Mouse (Mus musculus): Measurements from ENCODE around the gene Gp5.
"Not testable (repeated sequence)": the region's sequence is repeated elsewhere in the genome, so short reads cannot be mapped to it uniquely, and the experiment has no call there.

Gene Gp5

DNA sequence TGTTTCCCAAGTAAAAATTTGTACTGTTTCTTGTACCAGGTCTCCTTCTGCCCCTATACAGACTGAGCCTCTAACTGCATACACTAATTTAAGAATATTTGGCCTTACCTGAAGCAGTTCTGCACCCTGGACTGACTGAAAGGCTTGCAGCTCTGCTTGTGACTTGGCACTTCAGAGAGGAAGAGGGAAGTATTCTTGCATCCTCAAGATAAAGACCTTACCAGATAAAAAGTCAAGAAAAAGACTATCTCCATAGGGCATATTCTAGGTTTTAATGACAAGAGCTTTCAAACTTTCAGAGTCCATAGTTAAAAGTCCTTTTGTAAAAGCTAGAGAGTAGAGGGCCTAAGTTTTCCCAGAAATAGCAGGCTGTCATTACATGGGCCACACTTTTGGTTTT, at the start of gene Gp5:
Gene Gp5 (minus strand): TSS at position 133 of the 400 bp plus-strand sequence.
- no peak for DNase-seq (ENCODE audit: low spot score in 2 of 2)

DNA sequence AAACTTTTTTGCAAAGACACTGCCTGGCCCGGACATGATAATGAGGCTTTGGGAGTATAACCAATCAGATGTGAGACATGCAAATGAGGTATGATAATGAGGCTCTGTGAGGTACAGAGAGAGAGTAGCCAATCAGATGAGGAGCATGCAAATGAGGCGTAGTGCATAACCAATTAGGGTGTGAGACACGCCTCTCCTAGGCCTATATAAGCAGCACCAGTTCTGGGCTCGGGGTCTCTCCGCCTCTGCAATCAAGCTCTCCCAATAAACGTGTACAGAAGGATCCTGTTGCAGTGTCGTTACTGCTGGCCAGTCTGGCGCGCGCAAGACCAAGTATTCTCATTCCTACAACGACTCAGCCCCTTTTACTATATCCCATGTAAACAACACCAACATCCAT, 42.9 kb upstream of the Gp5 start:
- DNase-seq (ENCODE audit: low spot score in 2 of 2) = not testable (repeated sequence)

- DNase-seq (ENCODE audit: low spot score in 2 of 2) = no peak
Observed at GRCm38 (mm10) chr16:30314236-30314635, 3.7 kb upstream of the Gp5 start.

DNA sequence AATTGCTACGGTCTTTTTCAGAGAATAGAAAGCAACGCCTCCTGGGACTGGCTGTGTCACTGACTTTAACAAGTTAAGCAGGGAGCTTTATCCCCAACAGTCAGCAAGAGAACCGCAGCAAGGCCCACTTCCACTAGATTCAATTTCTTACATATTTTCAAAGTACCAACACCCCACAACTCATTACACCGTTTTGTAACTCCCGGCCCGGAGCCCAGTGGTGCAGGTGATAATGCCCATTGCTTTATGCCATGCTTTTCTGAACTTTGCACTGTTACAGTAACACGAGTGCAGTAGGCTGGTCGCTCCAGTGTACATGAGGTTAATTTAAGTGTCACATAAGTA, 436 bp downstream of the Gp5 start:
- DNase-seq (ENCODE audit: low spot score in 2 of 2) = no peak

- peak; percentile 18 to 23 for DNase-seq (ENCODE audit: low spot score in 2 of 2)
Observed at GRCm38 (mm10) chr16:30309395-30310170, 996 bp downstream of the Gp5 start.

DNA sequence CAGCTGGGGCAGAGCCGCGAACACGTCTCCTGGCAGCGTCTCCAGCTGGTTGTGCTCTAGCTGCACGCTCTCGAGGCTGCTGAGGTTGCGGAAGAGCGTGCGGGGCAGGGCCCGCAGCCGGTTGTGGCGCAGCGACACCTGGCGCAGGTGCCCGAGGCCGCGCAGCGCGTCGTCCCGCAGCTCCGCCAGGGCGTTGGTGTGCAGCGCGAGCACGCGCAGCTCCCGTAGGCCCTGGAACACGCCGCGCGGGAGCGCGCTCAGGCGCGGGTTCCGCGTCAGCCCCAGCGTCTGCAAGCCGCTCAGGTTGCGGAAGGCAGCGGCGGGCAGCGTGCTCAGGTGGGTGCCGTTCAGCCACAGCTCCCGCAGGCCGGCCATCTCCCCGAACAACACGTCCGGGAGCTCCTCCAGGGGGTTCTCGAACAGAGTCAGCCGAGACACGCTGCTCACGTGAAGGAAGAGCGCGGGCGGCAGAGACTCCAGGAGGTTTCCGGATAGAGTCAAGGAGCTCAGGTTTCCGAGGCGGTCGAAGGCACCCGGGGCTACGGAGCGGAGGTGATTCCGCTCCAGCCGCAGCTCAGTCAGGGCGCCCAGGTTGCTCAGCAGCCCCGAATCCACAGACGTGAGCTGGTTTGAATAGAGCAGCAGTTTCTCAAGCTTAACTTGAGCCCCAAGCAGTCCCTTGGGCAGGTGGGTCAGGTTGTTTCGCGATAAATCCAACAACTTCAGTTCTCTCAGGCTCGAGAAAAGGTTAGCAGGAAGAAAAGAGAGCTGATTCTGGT, 1.8 kb downstream of the Gp5 start:
- peak; percentile 65 to 71 for DNase-seq (ENCODE audit: low spot score in 2 of 2)

DNA sequence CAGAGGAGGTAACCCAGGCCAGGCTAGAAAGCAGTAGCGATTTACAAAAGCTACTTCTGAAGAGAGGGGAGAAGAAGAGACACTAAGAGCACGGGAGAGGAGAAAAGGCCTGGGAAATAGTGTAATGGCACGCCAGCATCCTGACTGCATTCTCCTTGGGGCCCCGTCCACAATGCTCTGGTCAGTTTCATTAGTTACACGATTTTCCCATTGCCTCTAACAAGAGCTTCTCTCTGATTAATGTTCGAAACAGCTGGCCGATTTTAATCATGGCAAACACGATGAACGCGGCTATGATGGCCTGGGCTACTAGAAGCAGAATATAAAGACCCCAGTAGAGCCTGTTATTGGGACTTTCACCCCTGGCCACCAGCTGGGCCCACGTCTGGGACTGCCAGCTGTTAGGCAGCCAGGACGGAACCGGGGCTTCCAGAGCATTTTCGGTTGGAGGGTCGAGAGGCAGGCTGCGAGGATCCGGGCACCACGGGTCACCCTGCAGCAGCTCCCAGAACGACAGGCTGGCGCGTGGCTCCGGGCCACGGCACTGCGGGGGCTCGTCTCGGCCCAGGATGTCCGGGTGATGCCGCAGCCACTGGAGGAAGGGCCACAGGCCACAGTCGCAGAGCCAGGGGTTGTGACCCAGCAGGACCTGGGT, 2.5 kb downstream of the Gp5 start:
- DNase-seq (ENCODE audit: low spot score in 2 of 2) = no peak

DNA sequence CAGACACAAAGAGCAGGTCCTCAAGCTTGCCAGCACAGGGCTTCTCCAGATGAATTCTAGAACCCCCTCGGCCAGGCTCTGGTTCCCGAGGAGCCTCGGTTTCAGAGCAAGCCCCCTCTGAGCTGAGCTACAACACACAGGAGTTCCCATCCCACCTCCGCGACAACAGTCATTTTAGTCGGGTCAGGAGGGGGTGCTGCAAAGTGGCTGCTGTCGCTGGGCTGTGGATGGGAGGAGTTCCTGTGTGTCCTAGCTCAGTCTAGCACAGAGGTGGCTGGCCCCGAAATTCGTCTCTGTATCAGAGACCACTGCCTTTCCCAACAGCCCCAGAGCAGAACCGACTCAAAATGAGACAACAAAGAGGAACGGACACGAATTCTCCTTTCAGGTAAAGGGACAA, 3.3 kb downstream of the Gp5 start:
- DNase-seq (ENCODE audit: low spot score in 2 of 2) = no peak

- DNase-seq (ENCODE audit: low spot score in 2 of 2) = no peak
Observed at GRCm38 (mm10) chr16:30306102-30306501, 4.5 kb downstream of the Gp5 start.

GRCm38 (mm10) chr16:30304236-30304635, 6.3 kb downstream of the Gp5 start:
- DNase-seq (ENCODE audit: low spot score in 2 of 2) = no peak

DNA sequence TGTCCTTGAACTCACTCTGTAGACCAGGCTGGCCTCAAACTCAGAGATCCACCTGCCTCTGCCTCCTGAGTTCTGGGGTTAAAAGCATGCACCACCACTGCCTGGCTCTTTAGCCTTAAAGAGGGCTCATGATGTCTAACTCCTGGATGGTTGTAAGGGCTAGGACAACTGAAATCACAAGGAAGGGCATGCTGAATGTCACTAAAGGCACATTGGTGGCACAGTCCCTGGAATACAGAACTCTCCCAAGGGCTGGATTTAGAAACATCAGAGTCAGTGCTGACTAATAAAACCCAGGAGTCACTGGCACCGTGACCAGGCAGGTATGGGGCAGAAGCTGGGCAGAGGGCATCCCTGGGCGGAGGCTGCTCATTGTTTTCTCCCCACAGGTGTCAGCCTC, 7.2 kb downstream of the Gp5 start:
- no peak for DNase-seq (ENCODE audit: low spot score in 2 of 2)

DNA sequence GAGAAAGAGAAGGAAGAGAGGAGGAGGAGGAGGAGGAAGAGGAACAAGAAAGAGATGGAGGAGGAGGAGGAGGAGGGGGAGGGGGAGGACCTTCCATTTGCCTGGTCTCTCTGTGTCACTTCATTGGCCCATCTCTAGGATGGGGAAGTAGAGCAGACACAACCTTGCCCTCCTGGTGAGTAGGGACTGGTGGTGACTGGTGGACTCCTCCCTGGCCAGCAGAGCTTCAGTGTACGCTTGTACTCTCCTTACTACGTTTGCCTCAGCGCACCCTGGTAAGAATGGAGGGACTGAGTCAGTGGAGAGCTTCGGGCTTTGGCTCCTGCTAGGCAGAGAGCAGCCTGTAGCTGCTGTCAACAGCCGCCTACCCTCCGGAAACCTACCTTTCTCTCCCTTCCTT, 7.9 kb downstream of the Gp5 start:
- no peak for DNase-seq (ENCODE audit: low spot score in 2 of 2)

- DNase-seq (ENCODE audit: low spot score in 2 of 2) = no peak
Observed at GRCm38 (mm10) chr16:30299711-30300277, 10.8 kb downstream of the Gp5 start.

- no peak for DNase-seq (ENCODE audit: low spot score in 2 of 2)
Observed at GRCm38 (mm10) chr16:30297450-30297849, 13.1 kb downstream of the Gp5 start.

GRCm38 (mm10) chr16:30296601-30297275, 13.8 kb downstream of the Gp5 start:
- no peak for DNase-seq (ENCODE audit: low spot score in 2 of 2)

DNA sequence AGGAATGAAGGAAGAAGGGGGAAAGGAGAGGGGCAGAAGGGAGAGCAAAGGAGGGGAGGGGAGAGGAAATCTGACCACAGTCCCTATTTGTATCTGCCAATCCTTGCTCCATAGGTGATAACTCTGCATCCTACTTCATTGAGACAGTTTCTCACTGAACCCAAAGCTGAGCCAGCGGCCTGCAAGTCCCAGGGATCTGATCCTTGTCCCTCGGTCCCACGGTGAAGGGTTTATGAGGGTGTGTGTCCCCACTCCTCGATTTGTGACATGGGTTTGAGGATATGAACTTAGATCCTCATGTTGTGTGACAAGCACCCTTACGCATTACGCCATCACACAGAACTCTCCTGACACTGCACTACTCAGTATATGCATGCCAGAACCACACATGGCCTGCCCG, 15.5 kb downstream of the Gp5 start:
- DNase-seq (ENCODE audit: low spot score in 2 of 2) = no peak

- no peak for DNase-seq (ENCODE audit: low spot score in 2 of 2)
Observed at GRCm38 (mm10) chr16:30290436-30290835, 20.1 kb downstream of the Gp5 start.

DNA sequence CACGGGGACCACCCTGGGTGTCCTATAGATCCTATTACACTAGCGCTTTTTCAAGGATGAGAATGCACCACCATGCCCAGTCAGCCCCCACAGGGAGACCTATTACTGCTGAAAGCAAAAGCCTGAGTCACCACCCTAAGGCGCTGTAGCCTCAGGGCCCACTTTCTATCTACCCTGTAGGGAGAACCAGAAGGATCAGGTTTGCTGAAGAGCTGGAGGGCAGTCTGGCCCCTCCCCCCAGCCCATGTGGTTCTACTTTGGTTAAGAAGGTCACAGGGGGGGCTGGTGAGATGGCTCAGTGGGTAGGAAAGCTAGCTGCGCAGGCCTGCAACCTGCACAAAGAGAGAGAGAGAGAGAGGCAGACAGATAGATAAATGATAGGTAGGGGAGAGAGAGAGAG, 24.9 kb downstream of the Gp5 start:
- DNase-seq (ENCODE audit: low spot score in 2 of 2) = no peak

- DNase-seq (ENCODE audit: low spot score in 2 of 2) = no peak
Observed at GRCm38 (mm10) chr16:30283743-30284337, 26.7 kb downstream of the Gp5 start.

DNA sequence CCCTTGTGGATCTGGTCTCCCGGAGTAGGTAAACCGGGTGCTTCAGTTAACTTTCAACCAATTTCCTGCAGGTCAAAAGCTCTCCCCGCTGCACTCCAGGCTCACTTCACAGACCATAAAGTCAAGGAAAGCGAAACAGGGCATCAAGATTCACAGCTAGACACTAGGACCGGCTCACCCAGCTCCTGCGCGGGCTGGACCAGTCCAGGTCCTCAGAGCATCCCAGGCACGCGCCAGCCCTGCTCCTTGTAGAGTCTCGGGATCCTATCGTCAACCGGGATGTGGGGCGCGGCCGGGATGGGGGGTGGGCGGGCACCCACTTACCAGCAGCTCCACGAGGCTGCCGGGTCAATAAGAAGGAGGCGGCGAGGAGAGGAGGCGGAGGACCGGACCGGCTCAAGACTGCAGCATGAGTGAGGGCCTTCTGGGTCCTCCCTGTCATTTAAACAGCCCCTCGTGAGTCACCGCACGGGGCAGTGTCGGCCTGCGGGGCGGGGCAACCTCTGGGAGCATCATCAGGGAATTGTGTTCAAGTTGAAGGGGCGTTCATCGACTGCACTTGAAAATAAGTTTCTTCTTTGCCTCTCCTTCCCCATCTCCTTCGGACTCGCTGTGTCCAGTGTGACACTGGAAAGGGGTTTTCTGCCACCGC, 27.6 kb downstream of the Gp5 start, which contains the start of gene Lrrc15:
Gene Lrrc15 (minus strand): TSS at position 413 of the 652 bp plus-strand sequence.
- DNase-seq (ENCODE audit: low spot score in 2 of 2) = no peak

Data from frontal cortex, postnatal 36 days (tissue).